Comparison of ENCODE assay signal across 8 mouse cellular contexts in genomic region chr12:72086166-72086825, GRCm38 (mm10). TPM values are rescaled to one million over a fixed set of nuclear protein-coding genes. Genes with fewer than 3 reads are reported as not detected.
A peak's percentile ranks its signal among the peaks of the same experiment; 100 is the strongest.
DNase-seq lines count a peak whose midpoint lies in the region; ATAC-seq and TF ChIP-seq lines count a peak whose summit lies in the region.

No protein-coding gene starts in this region.

- WGBS in hindbrain, postnatal 0 days = 1% methylated on average over 18 of the region's 18 CpGs
- under 1% methylated on average over 18 of the region's 18 CpGs for WGBS in midbrain, embryonic 16.5 days

- no peak for TF ChIP-seq CTCF in testis, adult 2 months (IDR thresholded peaks at IDR 0.05; ENCODE audit: control insufficient read depth, insufficient read depth, insufficient replicate concordance, low read depth, low read length)
- no peak for TF ChIP-seq CTCF in hindbrain, postnatal 0 days (IDR thresholded peaks at IDR 0.05; ENCODE audit: low read depth)

- H3K9me3 ChIP-seq in hindbrain, postnatal 0 days (ENCODE audit: low read length) = no peaks in the 10 kb centered on the region
- no peaks in the 10 kb centered on the region for H3K9me3 ChIP-seq in midbrain, embryonic 16.5 days (replicated peaks; ENCODE audit: control insufficient read depth, low read length, poor library complexity, severe bottlenecking)

- peak overlapping the region; percentile 88 for H3K9ac ChIP-seq in hindbrain, postnatal 0 days (replicated peaks; ENCODE audit: low read length)
- H3K9ac ChIP-seq in midbrain, embryonic 16.5 days (ENCODE audit: low read depth, low read length) = peak overlapping the region; percentile 94

- H3K36me3 ChIP-seq in testis, adult 2 months (ENCODE audit: control insufficient read depth, insufficient read depth, low read length) = no peaks in the 10 kb centered on the region
- H3K36me3 ChIP-seq in hindbrain, postnatal 0 days (ENCODE audit: insufficient read depth, low read length) = peaks cover 5% of the 10 kb centered on the region; the same call in 1 of the 2 replicates
- no peaks in the 10 kb centered on the region for H3K36me3 ChIP-seq in midbrain, embryonic 16.5 days (ENCODE audit: control insufficient read depth, insufficient read depth, low read length)

- peak; percentile 28 for DNase-seq in cerebellum, adult 11-12 months
- no peak for DNase-seq in cerebellum, adult 9-11 months
- no peak for DNase-seq in testis, postnatal 10 days (ENCODE audit: low spot score)
- no peak for DNase-seq in hindbrain, postnatal 0 days (ENCODE audit: low spot score)
- DNase-seq in spleen, adult 12 weeks (ENCODE audit: low spot score) = no peak
- DNase-seq in frontal cortex, postnatal 36 days (ENCODE audit: low spot score in 2 of 2) = no peak

- ATAC-seq in hindbrain, postnatal 0 days = no peak
- no peak for ATAC-seq in midbrain, embryonic 16.5 days

- peaks cover 8% of the 10 kb centered on the region for H3K4me1 ChIP-seq in testis, adult 2 months (ENCODE audit: control insufficient read depth, insufficient read depth, low read length)
- H3K4me1 ChIP-seq in hindbrain, postnatal 0 days (ENCODE audit: insufficient read depth, low read length) = peaks cover 5% of the 10 kb centered on the region; the same call in 1 of the 2 replicates
- peaks cover 27% of the 10 kb centered on the region for H3K4me1 ChIP-seq in midbrain, embryonic 16.5 days (ENCODE audit: control insufficient read depth, insufficient read depth, low read length)

- no peaks in the 10 kb centered on the region for H3K27me3 ChIP-seq in testis, adult 2 months (ENCODE audit: control insufficient read depth, insufficient read depth, low read length)
- H3K27me3 ChIP-seq in hindbrain, postnatal 0 days (ENCODE audit: insufficient read depth, low read length) = no peaks in the 10 kb centered on the region
- H3K27me3 ChIP-seq in midbrain, embryonic 16.5 days (ENCODE audit: control insufficient read depth, insufficient read depth, low read depth, low read length) = no peaks in the 10 kb centered on the region

- peak overlapping the region; percentile 77 for H3K4me2 ChIP-seq in hindbrain, postnatal 0 days (ENCODE audit: low read depth, low read length)
- peak overlapping the region; percentile 90 for H3K4me2 ChIP-seq in midbrain, embryonic 16.5 days (ENCODE audit: low read length)

- H3K27ac ChIP-seq in testis, adult 2 months (ENCODE audit: control insufficient read depth, insufficient read depth, low read depth, low read length) = peak overlapping the region; percentile 54; the same call in 1 of the 2 replicates
- H3K27ac ChIP-seq in hindbrain, postnatal 0 days = peak overlapping the region; percentile 97
- peak overlapping the region; percentile 96 for H3K27ac ChIP-seq in midbrain, embryonic 16.5 days (ENCODE audit: low read length)

- TF ChIP-seq POLR2A in testis, adult 2 months (IDR thresholded peaks at IDR 0.05; ENCODE audit: control insufficient read depth, low read depth, low read length) = no peak

- peak overlapping the region; percentile 87 for H3K4me3 ChIP-seq in testis, adult 2 months (ENCODE audit: control insufficient read depth, low read depth, low read length)
- peak overlapping the region; percentile 71 for H3K4me3 ChIP-seq in hindbrain, postnatal 0 days (ENCODE audit: low read length)
- H3K4me3 ChIP-seq in midbrain, embryonic 16.5 days (ENCODE audit: low read depth, low read length) = peak overlapping the region; percentile 74

RNA-seq across cellular contexts. Expression of gene Jkamp, which starts 0.9 kb away (rescaled TPM):
- polyA plus RNA-seq in testis, adult 2 months (2012; rRNA removed) = 13.1 and 17.9 TPM in 2 replicates
- total RNA-seq in hindbrain, postnatal 0 days (2014; rRNA removed) = 84.9 and 88.2 TPM in 2 replicates
- polyA plus RNA-seq in hindbrain, postnatal 0 days (2015; fragmentation: Nextera tagmentation; extraction: Ambion mirVana) = 112 and 117 TPM in 2 replicates
- polyA plus RNA-seq in midbrain, embryonic 16.5 days (2015; fragmentation: Nextera tagmentation; extraction: Ambion mirVana) = 117 and 127 TPM in 2 replicates

RNA-seq across cellular contexts. Expression of gene L3hypdh, which starts 1.1 kb away (rescaled TPM):
- 1.0 and 1.2 TPM in 2 replicates for polyA plus RNA-seq in testis, adult 2 months (2012; rRNA removed)
- total RNA-seq in hindbrain, postnatal 0 days (2014; rRNA removed) = 7.6 and 10.1 TPM in 2 replicates
- polyA plus RNA-seq in hindbrain, postnatal 0 days (2015; fragmentation: Nextera tagmentation; extraction: Ambion mirVana) = 12.3 and 12.7 TPM in 2 replicates
- 8.8 and 10.9 TPM in 2 replicates for polyA plus RNA-seq in midbrain, embryonic 16.5 days (2015; fragmentation: Nextera tagmentation; extraction: Ambion mirVana)

RNA-seq across cellular contexts. Expression of gene Gpr135, which starts 15.4 kb away (rescaled TPM):
- polyA plus RNA-seq in testis, adult 2 months (2012; rRNA removed) = 1.5 and 1.8 TPM in 2 replicates
- 20.5 and 23.7 TPM in 2 replicates for total RNA-seq in hindbrain, postnatal 0 days (2014; rRNA removed)
- polyA plus RNA-seq in hindbrain, postnatal 0 days (2015; fragmentation: Nextera tagmentation; extraction: Ambion mirVana) = 11.0 and 11.5 TPM in 2 replicates
- 8.3 and 9.1 TPM in 2 replicates for polyA plus RNA-seq in midbrain, embryonic 16.5 days (2015; fragmentation: Nextera tagmentation; extraction: Ambion mirVana)
